Mouse (Mus musculus) adipocyte (in vitro differentiated cells): Measurements from ENCODE around the gene Smyd2.

ENCODE experiments used
- DNase-seq: peaks from one replicate; pipeline ENCODE4 v3.0.0-alpha.2; 2016; ENCODE audit warnings: low spot score

Smyd2 gene

GRCm38 (mm10) chr1:189921818-189922592, at the start of gene Smyd2:
TSS of gene Smyd2 (minus strand) at chr1:189922363.
- DNase-seq, result peak; percentile 73

DNA sequence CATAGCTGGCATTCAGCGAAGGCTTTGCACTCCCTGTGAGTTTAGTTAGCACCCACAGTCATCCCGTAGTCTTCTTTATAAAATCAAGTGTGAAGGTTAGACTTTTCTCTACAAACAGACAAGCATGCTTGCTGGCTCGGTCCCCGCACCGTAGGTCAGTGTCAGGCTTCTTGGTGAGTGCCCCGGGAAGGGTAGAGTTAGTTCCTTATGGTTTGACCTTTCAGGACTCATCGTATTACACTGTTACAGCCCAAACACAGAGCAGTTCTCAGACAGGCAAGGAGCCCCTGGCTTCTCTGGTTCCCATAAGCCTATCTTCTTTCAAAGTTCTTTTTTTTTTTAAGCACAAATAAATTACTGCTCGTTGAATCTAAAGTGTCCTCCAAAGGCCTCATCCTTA, 48.2 kb upstream of the Smyd2 start:
- no peak for DNase-seq

DNA sequence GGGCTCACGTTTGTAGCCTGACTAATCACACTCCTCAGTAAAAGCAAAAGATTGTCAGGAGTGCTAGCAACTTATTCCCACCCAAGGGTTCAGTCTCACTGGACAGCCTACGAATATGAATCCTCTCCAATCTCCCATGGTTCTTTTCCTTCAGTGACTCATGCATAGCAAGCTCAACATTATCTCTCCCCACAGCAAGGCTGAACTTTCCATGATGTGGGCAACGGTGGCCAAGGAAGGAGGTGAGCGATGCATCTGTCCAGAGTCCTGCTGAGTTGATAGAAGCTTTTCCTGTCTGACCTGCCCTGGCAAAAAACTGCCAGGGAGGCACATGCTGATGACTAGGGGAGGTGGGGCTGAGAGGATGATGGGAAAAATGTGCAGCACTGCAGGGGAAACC, 45.9 kb upstream of the Smyd2 start:
- DNase-seq, result no peak

DNA sequence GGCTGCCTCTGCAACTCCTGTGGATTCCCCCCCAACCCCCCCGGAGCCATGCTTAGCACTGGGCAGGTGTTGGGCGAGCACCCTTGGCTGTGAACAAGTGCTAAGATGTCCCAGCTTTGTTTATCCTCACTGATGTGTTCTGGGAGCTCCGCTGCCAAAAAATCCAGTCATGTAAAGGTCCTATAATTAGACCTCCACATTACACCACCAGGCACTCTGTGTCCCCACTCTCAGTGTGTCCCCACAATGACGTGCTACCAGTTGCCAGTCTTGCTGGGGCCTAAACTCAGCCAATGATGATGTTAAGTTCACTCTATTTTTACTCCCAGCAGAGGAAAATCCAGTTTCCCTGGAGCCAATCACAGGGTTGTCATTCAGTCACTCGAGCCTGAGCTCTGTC, 38.3 kb upstream of the Smyd2 start:
- no peak for DNase-seq

DNA sequence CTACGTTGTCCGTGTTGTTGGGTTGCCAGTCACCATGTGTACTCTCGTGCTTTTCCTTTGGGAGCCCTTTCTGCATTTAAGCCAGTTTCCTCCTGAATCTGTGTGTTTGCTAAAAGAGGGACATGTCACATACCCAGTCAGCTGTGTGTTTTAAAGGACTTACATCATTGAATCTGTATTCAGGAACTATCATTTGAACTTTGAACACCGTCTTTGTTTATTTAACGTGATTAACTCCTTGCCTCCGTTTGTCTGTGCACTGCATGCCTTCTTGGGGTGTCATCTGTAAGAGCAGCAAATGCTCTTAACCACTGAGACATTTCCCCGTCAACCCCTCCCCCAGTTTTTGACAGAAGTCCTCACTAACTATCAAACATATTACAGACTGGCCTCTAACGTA, 37.6 kb upstream of the Smyd2 start:
- DNase-seq, result no peak

- DNase-seq, result no peak
Observed at GRCm38 (mm10) chr1:189951861-189952260, 29.7 kb upstream of the Smyd2 start.

- no peak for DNase-seq
Observed at GRCm38 (mm10) chr1:189947411-189947810, 25.2 kb upstream of the Smyd2 start.

- no peak for DNase-seq
Observed at GRCm38 (mm10) chr1:189946126-189946525, 24.0 kb upstream of the Smyd2 start.

DNA sequence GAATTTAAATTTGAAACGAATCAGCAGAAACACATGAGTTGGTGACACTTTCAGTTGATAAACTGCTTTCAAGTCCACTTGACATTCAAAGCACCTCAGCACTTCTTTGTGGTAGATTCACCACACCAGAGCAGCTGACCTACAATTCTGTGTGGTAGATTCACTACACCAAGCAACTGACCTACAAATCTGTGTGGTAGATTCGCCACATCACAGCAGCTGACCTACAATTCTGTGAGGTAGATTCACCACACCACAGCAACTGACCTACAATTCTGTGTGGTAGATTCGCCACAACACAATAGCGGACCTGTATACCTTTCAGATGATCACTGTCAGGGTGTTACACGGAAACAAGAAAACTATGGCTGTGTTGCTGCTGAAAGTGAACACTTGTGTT, 19.6 kb upstream of the Smyd2 start:
- DNase-seq, result no peak

DNA sequence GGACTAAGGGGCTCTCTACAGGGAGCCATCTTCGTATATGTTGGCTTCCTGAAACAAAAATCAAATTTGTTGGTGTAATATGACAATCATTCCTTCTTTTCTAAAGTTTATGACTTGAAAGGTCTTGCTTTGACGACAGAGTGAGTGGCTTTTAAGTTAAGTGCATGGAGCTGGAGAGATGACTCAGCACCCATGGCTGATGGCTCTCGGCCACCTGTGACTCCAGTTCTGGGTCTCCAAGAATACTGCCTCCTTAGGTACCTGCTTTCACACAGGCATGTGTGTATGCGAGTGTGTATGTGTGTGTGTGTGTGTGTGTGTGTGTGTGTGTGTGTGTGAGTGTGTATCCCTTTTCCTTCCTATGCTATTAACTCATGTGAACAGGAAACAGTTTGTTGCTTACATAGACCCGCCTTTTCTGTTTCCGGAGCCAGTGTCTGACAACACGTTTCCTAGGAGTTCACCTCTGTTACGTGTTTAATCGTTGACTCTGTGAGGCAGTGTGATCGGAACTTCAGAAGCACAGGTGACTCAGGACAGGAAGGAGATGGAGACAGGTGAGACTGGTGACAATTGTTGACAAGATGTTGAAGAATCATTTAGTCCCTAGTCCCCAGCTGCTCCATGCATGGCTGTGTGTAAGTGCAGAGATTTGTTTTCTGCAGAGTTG, 14.4 kb upstream of the Smyd2 start:
- no peak for DNase-seq

GRCm38 (mm10) chr1:189933480-189934202, 11.5 kb upstream of the Smyd2 start:
- DNase-seq, result no peak

- no peak for DNase-seq
Observed at GRCm38 (mm10) chr1:189932976-189933375, 10.8 kb upstream of the Smyd2 start.

DNA sequence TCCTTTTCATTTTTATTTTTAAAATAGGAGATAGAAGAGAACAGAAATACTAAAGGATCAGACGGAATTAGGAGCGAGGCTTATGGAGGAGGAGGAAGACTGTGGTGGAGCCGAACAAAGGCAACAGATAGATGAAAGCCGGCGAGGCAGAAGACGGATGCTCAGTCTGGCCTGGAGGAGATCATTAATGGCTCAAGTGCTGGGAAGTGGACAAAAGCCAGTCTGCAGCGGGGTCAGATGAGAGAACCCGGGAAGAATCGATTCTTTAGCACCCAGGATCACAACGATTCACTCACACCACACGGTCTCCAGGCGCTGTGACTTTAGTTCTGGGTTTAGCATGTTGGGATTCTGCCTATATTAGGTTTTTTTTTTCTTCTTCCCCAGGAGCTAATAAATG, 10.0 kb upstream of the Smyd2 start:
- DNase-seq, result no peak

DNA sequence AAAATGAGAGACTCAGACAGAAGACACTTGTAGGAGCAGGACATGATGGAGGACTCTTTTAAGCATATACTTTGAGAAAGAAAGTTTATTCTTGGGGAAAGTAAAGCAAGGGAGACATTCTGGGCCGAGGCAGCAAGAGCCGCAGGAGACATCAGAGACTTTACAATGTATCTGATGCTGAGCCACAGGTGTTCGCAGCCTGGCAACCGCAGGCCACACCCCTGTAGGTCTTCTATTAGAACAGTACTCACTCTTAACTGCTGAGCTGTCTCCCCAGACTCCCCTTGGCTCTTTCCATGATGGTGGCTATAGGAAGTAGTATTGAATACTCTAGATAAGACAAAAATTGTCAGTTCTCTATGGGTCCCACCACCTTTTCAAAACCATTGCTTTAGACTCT, 7.7 kb upstream of the Smyd2 start:
- DNase-seq, result no peak

DNA sequence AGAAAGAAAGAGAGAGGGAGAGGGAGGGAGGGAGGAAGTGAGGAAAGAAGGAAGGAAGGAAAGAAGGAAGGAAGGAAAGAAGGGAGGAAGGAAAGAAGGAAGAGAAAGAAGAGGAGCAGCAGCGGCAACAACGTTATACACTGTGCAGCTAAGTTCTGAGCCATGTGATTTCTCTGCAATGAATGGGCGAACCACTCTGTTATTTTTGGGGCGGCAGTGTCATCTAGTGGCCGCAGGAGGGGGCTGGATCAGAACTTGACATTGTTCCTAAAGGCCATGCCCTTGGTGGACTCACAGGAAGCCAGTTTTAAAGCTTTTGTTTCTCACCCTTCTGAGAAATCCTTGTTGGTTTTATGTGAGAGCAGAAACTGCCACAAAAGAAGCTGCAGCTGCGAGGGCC, 5.5 kb upstream of the Smyd2 start:
- peak; percentile 69 for DNase-seq

- DNase-seq, result no peak
Observed at GRCm38 (mm10) chr1:189926279-189926678, 4.1 kb upstream of the Smyd2 start.

DNA sequence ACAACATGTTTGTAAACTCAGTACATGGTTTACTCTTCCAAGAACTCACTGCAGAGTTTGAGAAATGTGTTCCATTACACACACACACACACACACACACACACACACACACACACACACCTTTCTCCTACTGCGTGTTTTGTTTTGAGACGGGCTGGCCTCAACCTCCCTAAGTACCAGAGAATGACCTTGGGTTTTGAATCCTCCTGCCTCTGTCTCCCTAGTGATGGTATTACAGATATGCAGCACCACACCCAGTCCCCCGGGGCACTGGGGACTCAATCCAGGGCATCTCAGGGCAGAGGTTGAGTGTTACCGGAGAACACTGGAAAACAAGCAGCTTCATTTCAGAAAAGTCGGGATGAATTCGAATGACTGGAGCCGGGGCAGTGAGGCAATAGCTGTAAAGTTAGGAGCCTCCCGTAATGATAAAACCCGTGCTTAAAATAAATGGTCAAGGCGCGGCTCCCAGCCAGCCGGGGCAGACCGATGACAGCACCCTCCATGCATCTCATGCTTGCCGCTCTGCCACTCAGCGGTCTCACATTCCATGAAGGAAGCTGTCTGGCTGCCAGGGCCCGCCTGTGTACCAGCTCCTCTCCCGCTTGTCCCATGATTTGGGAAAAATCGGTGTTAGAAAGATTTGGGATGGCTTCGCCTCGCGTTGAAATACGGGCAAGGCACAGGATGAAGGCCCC, 1.9 kb upstream of the Smyd2 start:
- DNase-seq, result no peak

DNA sequence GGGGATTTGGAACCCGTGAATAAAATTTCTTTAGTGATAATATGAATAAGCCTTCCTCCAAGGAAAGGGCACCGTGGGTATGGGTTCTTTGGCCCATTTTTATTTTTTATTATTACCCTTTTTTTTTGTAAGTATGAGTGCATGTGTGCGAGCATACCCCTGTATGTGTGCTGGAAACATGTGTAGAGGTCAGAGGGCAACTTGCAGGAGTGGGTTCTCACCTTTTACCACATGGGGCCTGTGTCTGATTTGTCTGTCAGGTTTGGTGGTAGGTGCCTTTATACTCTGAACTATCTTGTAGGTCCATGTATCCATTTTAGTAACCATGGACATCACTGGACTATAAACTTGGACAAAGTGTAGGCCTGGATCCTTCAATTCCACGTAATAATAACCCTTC, 994 bp upstream of the Smyd2 start:
- no peak for DNase-seq

DNA sequence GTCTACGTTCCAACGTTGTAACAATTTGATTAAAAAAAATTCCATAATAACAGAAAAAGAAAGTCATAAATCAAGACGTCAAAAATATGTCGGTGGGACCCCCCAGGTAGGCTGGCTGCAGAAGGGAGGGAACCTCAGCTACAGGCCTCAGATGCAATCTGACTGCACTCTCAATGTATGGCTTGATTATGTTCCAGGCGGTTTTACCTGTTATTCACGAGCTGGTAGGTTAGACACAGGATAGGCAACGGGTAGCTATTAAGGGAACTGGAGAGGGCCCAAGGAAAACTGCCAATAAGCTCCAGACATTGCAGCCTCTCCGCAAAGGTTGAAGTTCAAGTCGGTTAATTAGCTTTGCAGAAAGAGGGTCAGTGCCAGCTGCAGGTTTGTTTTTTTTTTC, 558 bp upstream of the Smyd2 start:
- DNase-seq, result peak; percentile 29

GRCm38 (mm10) chr1:189921568-189921817, 670 bp downstream of the Smyd2 start:
- DNase-seq, result no peak

GRCm38 (mm10) chr1:189920701-189921567, 1.2 kb downstream of the Smyd2 start:
- DNase-seq, result no peak

DNA sequence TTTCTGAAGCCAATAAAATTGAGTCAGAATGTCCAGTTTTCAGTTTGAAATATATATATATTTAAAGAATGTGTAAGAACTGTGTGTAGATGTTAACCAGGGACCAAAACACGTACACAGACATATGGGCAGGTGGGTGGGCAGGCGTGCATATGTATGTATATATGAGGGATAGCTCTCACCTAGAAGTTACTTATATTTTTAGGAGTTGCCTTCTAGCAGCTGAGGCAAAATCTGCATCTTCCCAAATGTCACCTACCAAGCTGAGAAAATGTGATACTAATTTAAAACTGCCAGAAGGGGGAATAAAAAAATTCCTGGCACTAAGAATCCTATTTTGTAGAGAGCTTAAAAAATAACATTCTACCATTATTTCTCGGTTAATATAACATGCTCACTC, 2.4 kb downstream of the Smyd2 start:
- DNase-seq, result no peak
